Mouse (Mus musculus): ENCODE results near the gene Vipr2. TPM values are rescaled to one million over a fixed set of nuclear protein-coding genes. Genes with fewer than 3 reads are reported as not detected.

Gene Vipr2
- polyA plus RNA-seq, 1 experiment from 2014 or later: 5.5 TPM

DNA sequence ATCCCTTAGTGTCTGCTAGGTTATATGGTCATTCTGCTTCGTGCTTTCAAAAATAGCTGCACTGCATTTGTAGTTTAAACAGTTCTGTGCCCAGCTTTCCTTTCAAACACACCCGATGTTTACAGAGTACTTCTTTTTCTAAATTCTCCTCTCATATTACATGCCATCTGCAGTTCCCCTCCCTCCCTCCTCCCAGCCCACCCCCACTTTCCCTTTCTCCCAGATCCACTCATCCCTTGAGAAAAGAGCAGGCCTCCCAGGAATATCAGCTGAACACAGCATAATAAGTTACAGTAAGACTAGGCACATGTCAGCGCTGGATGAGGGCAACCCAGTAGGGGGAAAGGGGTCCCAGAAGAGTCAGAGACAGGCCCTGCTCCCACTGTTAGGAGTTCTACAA lies 28.3 kb upstream of the Vipr2 start:
- 57% methylated on average over 3 of the region's 3 CpGs for WGBS
- peaks cover 5% of the 10 kb centered on the region; the same call in 1 of the 2 replicates for H3K36me3 ChIP-seq (ENCODE audit: insufficient read depth)
- DNase-seq: no peak

DNA sequence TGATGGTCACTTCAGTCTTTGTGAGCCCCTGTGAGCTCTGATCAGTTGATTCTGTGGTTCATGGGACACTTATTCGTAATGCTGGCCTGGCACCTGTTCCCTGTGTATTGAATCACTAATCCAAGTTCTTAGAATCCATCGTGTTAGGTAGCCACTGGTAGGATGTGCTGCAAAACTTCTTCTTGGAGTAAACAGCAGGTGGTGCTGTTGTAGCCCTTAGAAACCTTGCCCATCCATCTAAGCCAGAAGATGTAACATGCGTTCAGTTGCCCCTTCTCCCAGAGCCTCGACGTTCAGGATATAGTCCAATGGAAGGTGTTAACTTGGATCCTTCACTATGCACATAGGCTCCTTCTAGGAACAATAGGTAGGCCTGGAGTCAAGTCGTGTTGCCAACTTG lies 27.8 kb upstream of the Vipr2 start:
- Histone ChIP-seq H3K27ac (ENCODE audit: low read depth) (no peak overlapping the region), H3K4me3 (ENCODE audit: low read depth, low read length) (no peak overlapping the region), H3K9ac (no peak overlapping the region), H3K27me3 (ENCODE audit: insufficient read depth, low read length) (no peaks in the 10 kb centered on the region), H3K9me3 (ENCODE audit: low read depth, low read length) (no peaks in the 10 kb centered on the region), H3K4me2 (no peak overlapping the region; the same call in 1 of the 2 replicates), H3K4me1 (ENCODE audit: insufficient read depth) (0 out of 2 replicates have a peak, but pooled peaks cover 4% of the 10 kb centered on the region), H3K36me3 (ENCODE audit: insufficient read depth) (peaks cover 10% of the 10 kb centered on the region)
- 77% methylated on average over 6 of the region's 6 CpGs for WGBS
- TF ChIP-seq CTCF (IDR thresholded peaks at IDR 0.05; ENCODE audit: low read depth): peak; percentile 61
- DNase-seq (peak; percentile 56), ATAC-seq (ENCODE audit: insufficient read depth) (no peak)

More for the DNA sequence above, 28.3 kb upstream of the Vipr2 start:
- Histone ChIP-seq H3K4me1 (ENCODE audit: insufficient read depth) (0 out of 2 replicates have a peak, but pooled peaks cover 4% of the 10 kb centered on the region), H3K9me3 (ENCODE audit: low read depth, low read length) (no peaks in the 10 kb centered on the region), H3K9ac (no peak overlapping the region; the same call in 1 of the 2 replicates), H3K4me3 (ENCODE audit: low read depth, low read length) (peak overlapping the region; percentile 66), H3K27me3 (ENCODE audit: insufficient read depth, low read length) (no peaks in the 10 kb centered on the region), H3K4me2 (peak overlapping the region; percentile 73; the same call in 1 of the 2 replicates), H3K27ac (ENCODE audit: low read depth) (no peak overlapping the region)
- TF ChIP-seq CTCF (IDR thresholded peaks at IDR 0.05; ENCODE audit: low read depth): no peak
- ATAC-seq (ENCODE audit: insufficient read depth): no peak

DNA sequence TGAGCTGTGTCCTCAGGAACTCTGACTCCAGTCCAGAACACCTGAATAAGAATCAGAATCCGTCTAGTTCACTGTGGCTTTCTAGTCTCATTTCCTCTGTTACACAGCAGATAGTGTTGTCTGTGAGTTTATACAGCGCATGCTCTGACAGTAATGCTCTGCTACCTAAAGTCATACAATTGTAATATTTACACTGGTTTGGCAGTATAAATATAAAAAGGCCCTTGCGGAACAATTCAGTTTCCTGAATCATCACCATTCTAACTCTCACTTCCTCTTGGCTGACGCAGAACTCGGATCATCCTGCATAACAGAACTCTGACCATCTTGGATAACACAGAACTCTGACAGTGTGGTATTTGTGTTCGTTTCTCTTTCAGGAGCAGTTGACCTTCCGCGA lies 23.2 kb upstream of the Vipr2 start:
- DNase-seq: no peak
- Histone ChIP-seq H3K9me3 (ENCODE audit: low read depth, low read length) (peaks cover 7% of the 10 kb centered on the region), H3K27me3 (ENCODE audit: insufficient read depth, low read length) (no peaks in the 10 kb centered on the region), H3K36me3 (ENCODE audit: insufficient read depth) (peaks cover 48% of the 10 kb centered on the region), H3K4me3 (ENCODE audit: low read depth, low read length) (no peak overlapping the region), H3K4me1 (ENCODE audit: insufficient read depth) (no peaks in the 10 kb centered on the region), H3K9ac (no peak overlapping the region), H3K27ac (ENCODE audit: low read depth) (no peak overlapping the region), H3K4me2 (no peak overlapping the region)
- no peak for TF ChIP-seq CTCF (IDR thresholded peaks at IDR 0.05; ENCODE audit: low read depth)
- no peak for ATAC-seq (ENCODE audit: insufficient read depth)
- 92% methylated on average over 8 of the region's 8 CpGs for WGBS

GRCm38 (mm10) chr12:116056112-116056511 lies 21.4 kb upstream of the Vipr2 start:
- no peak overlapping the region for H3K4me2 ChIP-seq
- no peak overlapping the region for H3K9ac ChIP-seq
- H3K9me3 ChIP-seq (ENCODE audit: low read depth, low read length): peaks cover 22% of the 10 kb centered on the region
- H3K27ac ChIP-seq (ENCODE audit: low read depth): no peak overlapping the region
- no peak for DNase-seq
- over 99% methylated on average over 3 of the region's 3 CpGs for WGBS
- peaks cover 64% of the 10 kb centered on the region for H3K36me3 ChIP-seq (ENCODE audit: insufficient read depth)
- TF ChIP-seq CTCF (IDR thresholded peaks at IDR 0.05; ENCODE audit: low read depth): no peak
- no peak for ATAC-seq (ENCODE audit: insufficient read depth)
- no peak overlapping the region for H3K4me3 ChIP-seq (ENCODE audit: low read depth, low read length)
- no peaks in the 10 kb centered on the region for H3K27me3 ChIP-seq (ENCODE audit: insufficient read depth, low read length)
- no peaks in the 10 kb centered on the region for H3K4me1 ChIP-seq (ENCODE audit: insufficient read depth)

GRCm38 (mm10) chr12:116061561-116062193 lies 15.8 kb upstream of the Vipr2 start:
- Histone ChIP-seq H3K36me3 (ENCODE audit: insufficient read depth) (peaks cover 46% of the 10 kb centered on the region), H3K4me3 (ENCODE audit: low read depth, low read length) (no peak overlapping the region), H3K4me1 (ENCODE audit: insufficient read depth) (no peaks in the 10 kb centered on the region), H3K4me2 (no peak overlapping the region), H3K9me3 (ENCODE audit: low read depth, low read length) (peaks cover 35% of the 10 kb centered on the region), H3K9ac (no peak overlapping the region), H3K27ac (ENCODE audit: low read depth) (no peak overlapping the region), H3K27me3 (ENCODE audit: insufficient read depth, low read length) (no peaks in the 10 kb centered on the region)
- WGBS: 90% methylated on average over 5 of the region's 5 CpGs
- ATAC-seq (ENCODE audit: insufficient read depth): no peak
- no peak for DNase-seq
- no peak for TF ChIP-seq CTCF (IDR thresholded peaks at IDR 0.05; ENCODE audit: low read depth)

GRCm38 (mm10) chr12:116062194-116062583 lies 15.3 kb upstream of the Vipr2 start:
- peaks cover 35% of the 10 kb centered on the region for H3K9me3 ChIP-seq (ENCODE audit: low read depth, low read length)
- no peak overlapping the region for H3K27ac ChIP-seq (ENCODE audit: low read depth)
- ATAC-seq (ENCODE audit: insufficient read depth) (no peak), DNase-seq (no peak)
- 95% methylated on average over 2 of the region's 2 CpGs for WGBS
- H3K36me3 ChIP-seq (ENCODE audit: insufficient read depth): peaks cover 41% of the 10 kb centered on the region
- H3K9ac ChIP-seq: no peak overlapping the region
- no peaks in the 10 kb centered on the region for H3K27me3 ChIP-seq (ENCODE audit: insufficient read depth, low read length)
- no peak overlapping the region for H3K4me3 ChIP-seq (ENCODE audit: low read depth, low read length)
- no peak overlapping the region for H3K4me2 ChIP-seq
- no peaks in the 10 kb centered on the region for H3K4me1 ChIP-seq (ENCODE audit: insufficient read depth)
- TF ChIP-seq CTCF (IDR thresholded peaks at IDR 0.05; ENCODE audit: low read depth): no peak

DNA sequence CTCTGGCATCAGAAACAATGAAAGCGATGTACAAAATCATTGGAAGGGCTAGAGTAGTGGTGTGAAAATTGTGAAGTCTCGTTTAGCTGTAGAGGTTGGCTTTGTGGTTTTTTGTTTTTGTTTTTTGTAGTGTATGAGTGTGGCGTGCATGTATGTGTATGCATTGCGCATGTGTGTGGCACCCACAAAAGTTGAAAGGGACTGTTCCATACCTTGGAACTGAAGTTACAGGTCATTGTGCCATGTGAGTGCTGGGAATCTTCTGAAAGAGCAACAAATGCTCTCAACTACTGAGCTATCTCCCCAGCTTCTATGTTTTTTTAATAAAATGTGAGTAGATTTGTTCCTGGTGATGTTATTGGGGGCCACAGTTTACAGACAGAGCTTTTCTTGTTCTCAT lies 14.5 kb upstream of the Vipr2 start:
- Histone ChIP-seq H3K27ac (ENCODE audit: low read depth) (no peak overlapping the region), H3K4me2 (no peak overlapping the region), H3K9ac (no peak overlapping the region), H3K27me3 (ENCODE audit: insufficient read depth, low read length) (no peaks in the 10 kb centered on the region), H3K4me1 (ENCODE audit: insufficient read depth) (no peaks in the 10 kb centered on the region), H3K9me3 (ENCODE audit: low read depth, low read length) (peaks cover 35% of the 10 kb centered on the region), H3K36me3 (ENCODE audit: insufficient read depth) (peaks cover 35% of the 10 kb centered on the region), H3K4me3 (ENCODE audit: low read depth, low read length) (no peak overlapping the region)
- no peak for ATAC-seq (ENCODE audit: insufficient read depth)
- no peak for DNase-seq
- 97% methylated on average over 4 of the region's 4 CpGs for WGBS
- TF ChIP-seq CTCF (IDR thresholded peaks at IDR 0.05; ENCODE audit: low read depth): no peak

All from lung, embryonic 14.5 days (tissue).